Mouse (Mus musculus) G1E (cell line): Measurements from ENCODE around the gene Naa35.

ENCODE experiments used
- CTCF ChIP-seq: IDR thresholded peaks from 2 replicates; pipeline ENCODE4 v1.5.1; 2012; ENCODE audit warnings: low read depth, low read length, inconsistent platforms, mixed read lengths
- POLR2AphosphoS5 ChIP-seq: IDR thresholded peaks from 2 replicates; pipeline ENCODE4 v1.6.1; 2012; ENCODE audit warnings: low read depth, low read length, inconsistent platforms; ENCODE audit not compliant: insufficient replicate concordance

GRCm38 (mm10) chr13:59589672-59590071 is 4.6 kb downstream of the Naa35 start:
- TF ChIP-seq CTCF (no peak), POLR2AphosphoS5 (no peak)
